Mouse (Mus musculus): ENCODE measurements around the gene Gm17660. TPM values are rescaled to one million over a fixed set of nuclear protein-coding genes. Genes with fewer than 3 reads are reported as not detected.

The Gm17660 gene
- total and polyA plus RNA-seq, 2 experiments from 2014 or later = 1.1 TPM; not detected in 1

- 84% methylated on average over 7 of the region's 7 CpGs for WGBS
- no peak for DNase-seq
- peaks cover 6% of the 10 kb centered on the region for H3K36me3 ChIP-seq (ENCODE audit: insufficient read depth)
Observed at GRCm38 (mm10) chr5:104068751-104069150, 8.7 kb downstream of the Gm17660 start.

GRCm38 (mm10) chr5:104062773-104063551, 14.4 kb downstream of the Gm17660 start:
- no peak for DNase-seq
- WGBS = 87% methylated on average over 11 of the region's 11 CpGs
- H3K4me2 ChIP-seq (ENCODE audit: low read depth) = no peak overlapping the region
- peaks cover 50% of the 10 kb centered on the region for H3K36me3 ChIP-seq (ENCODE audit: insufficient read depth)
- H3K9ac ChIP-seq = no peak overlapping the region
- H3K4me1 ChIP-seq (ENCODE audit: insufficient read depth) = no peaks in the 10 kb centered on the region
- no peak for ATAC-seq
- H3K27ac ChIP-seq (ENCODE audit: low read depth, low read length) = no peak overlapping the region
- no peak overlapping the region for H3K4me3 ChIP-seq (ENCODE audit: low read depth, low read length)
- no peaks in the 10 kb centered on the region for H3K9me3 ChIP-seq (ENCODE audit: low read length)
- no peaks in the 10 kb centered on the region for H3K27me3 ChIP-seq (ENCODE audit: insufficient read depth, low read length)
- TF ChIP-seq CTCF (IDR thresholded peaks at IDR 0.05; ENCODE audit: low read depth) = no peak

More at GRCm38 (mm10) chr5:104068751-104069150, 8.7 kb downstream of the Gm17660 start:
- H3K27ac ChIP-seq (ENCODE audit: low read depth, low read length) = no peak overlapping the region
- peak; percentile 74 for TF ChIP-seq CTCF (IDR thresholded peaks at IDR 0.05; ENCODE audit: low read depth)
- 0 out of 2 replicates have a peak, but pooled peaks cover 5% of the 10 kb centered on the region for H3K4me1 ChIP-seq (ENCODE audit: insufficient read depth)
- no peaks in the 10 kb centered on the region for H3K9me3 ChIP-seq (ENCODE audit: low read length)
- H3K27me3 ChIP-seq (ENCODE audit: insufficient read depth, low read length) = no peaks in the 10 kb centered on the region
- H3K4me2 ChIP-seq (ENCODE audit: low read depth) = no peak overlapping the region
- no peak overlapping the region for H3K4me3 ChIP-seq (ENCODE audit: low read depth, low read length)
- H3K9ac ChIP-seq = no peak overlapping the region
- no peak for ATAC-seq

DNA sequence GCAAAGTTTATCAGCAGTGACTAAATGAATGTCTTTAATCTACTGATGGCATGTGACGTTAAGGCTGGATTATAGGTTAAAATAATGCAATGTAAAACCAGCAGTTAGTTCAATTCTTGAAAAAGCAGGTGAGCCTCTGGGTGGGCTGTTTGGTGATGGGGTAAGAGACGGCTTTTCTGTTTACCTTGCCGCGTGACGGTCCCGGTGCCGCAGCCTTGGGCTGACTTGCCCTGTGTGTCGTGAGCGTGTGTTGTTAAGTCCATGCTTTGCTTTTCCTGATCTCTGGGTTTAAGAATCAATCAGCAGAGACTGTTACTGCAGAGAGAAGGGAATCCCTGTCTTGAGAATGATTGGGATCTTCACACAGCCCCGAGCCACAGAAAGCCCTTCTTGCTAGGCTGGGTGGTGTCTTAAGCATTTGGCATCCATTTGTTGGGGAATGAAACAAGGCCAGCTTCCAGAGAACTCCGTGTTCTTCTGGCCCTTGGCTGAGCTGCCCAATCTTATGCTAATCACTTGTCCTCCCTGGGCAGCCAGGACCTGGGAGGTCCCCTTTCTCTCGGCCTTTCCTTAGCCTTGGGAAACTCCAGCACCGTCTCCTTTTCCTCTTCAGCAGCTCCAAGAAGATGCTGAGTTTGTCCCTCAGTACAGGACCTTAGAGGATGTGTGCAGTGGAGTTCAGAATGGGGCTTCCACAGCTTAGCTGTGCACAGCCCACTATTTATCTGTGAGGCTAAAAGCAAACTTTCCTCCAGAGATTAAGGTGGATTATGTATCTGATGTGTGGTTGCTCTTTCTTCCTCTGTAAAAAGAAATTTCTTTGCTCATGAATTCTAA, 15.3 kb downstream of the Gm17660 start:
- peaks cover 51% of the 10 kb centered on the region for H3K36me3 ChIP-seq (ENCODE audit: insufficient read depth)
- WGBS = 77% methylated on average over 13 of the region's 13 CpGs
- no peak overlapping the region for H3K9ac ChIP-seq
- H3K27ac ChIP-seq (ENCODE audit: low read depth, low read length) = no peak overlapping the region; the same call in 1 of the 2 replicates
- DNase-seq (no peak), ATAC-seq (peak; percentile 50)
- H3K9me3 ChIP-seq (ENCODE audit: low read length) = no peaks in the 10 kb centered on the region
- no peak overlapping the region for H3K4me2 ChIP-seq (ENCODE audit: low read depth)
- TF ChIP-seq CTCF (IDR thresholded peaks at IDR 0.05; ENCODE audit: low read depth) = no peak
- H3K4me1 ChIP-seq (ENCODE audit: insufficient read depth) = no peaks in the 10 kb centered on the region
- H3K27me3 ChIP-seq (ENCODE audit: insufficient read depth, low read length) = no peaks in the 10 kb centered on the region
- H3K4me3 ChIP-seq (ENCODE audit: low read depth, low read length) = no peak overlapping the region

DNA sequence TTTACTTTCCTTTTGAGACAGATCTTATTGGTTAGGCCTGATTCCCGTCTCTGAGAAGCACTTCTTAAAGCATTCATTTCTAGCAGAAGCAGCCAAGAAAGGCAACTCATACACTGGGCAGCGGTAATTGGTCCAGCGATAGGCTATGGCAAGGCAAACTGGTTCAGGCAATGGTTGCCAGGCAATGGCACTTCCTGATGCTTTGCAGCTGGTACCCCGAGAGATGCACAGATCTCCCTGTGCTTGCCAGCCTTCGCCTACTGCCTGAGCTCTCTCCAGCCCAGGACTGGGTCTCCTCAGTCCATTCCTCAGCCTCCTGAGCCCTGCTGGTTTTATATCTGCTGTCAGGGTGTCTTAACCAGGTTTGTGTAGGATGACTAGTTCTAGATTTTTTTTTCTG, 17.0 kb downstream of the Gm17660 start:
- no peak for DNase-seq
- Histone ChIP-seq H3K4me3 (ENCODE audit: low read depth, low read length) (no peak overlapping the region), H3K4me2 (ENCODE audit: low read depth) (no peak overlapping the region), H3K4me1 (ENCODE audit: insufficient read depth) (no peaks in the 10 kb centered on the region), H3K36me3 (ENCODE audit: insufficient read depth) (peaks cover 51% of the 10 kb centered on the region), H3K27me3 (ENCODE audit: insufficient read depth, low read length) (no peaks in the 10 kb centered on the region), H3K9me3 (ENCODE audit: low read length) (no peaks in the 10 kb centered on the region), H3K27ac (ENCODE audit: low read depth, low read length) (0 out of 2 replicates have a peak overlapping the region, but pooled peaks have one; percentile 35), H3K9ac (no peak overlapping the region)
- ATAC-seq = peak; percentile 38; the same call in 1 of the 2 replicates
- TF ChIP-seq CTCF (IDR thresholded peaks at IDR 0.05; ENCODE audit: low read depth) = no peak
- WGBS = 68% methylated on average over 5 of the region's 5 CpGs

GRCm38 (mm10) chr5:104059628-104060027, 17.8 kb downstream of the Gm17660 start:
- no peak overlapping the region for H3K27ac ChIP-seq (ENCODE audit: low read depth, low read length)
- DNase-seq (no peak), ATAC-seq (no peak; the same call in 1 of the 2 replicates)
- 71% methylated on average over 9 of the region's 9 CpGs for WGBS
- H3K4me1 ChIP-seq (ENCODE audit: insufficient read depth) = no peaks in the 10 kb centered on the region
- no peak overlapping the region for H3K9ac ChIP-seq
- H3K36me3 ChIP-seq (ENCODE audit: insufficient read depth) = peaks cover 46% of the 10 kb centered on the region
- no peaks in the 10 kb centered on the region for H3K9me3 ChIP-seq (ENCODE audit: low read length)
- H3K4me2 ChIP-seq (ENCODE audit: low read depth) = no peak overlapping the region
- no peaks in the 10 kb centered on the region for H3K27me3 ChIP-seq (ENCODE audit: insufficient read depth, low read length)
- no peak for TF ChIP-seq CTCF (IDR thresholded peaks at IDR 0.05; ENCODE audit: low read depth)
- H3K4me3 ChIP-seq (ENCODE audit: low read depth, low read length) = no peak overlapping the region

DNA sequence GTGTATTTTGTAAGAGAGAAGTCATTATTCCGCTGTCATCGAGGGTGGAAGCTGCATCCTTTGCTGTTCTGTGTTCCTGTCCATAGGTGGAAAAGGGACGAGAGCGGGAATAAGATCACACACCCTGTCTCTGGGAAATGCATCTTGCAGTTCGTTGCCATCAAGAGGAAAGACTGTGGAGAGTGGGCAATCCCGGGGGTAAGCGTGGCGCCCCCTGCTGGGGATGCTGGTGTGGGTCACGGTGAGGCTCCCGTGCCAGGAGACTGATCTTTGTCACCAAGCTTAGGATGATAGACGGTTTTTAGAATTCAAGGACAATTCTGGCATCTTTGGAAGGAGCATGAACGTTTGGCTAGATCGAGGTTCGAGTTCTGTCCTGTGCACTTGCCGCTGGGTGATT, 19.4 kb downstream of the Gm17660 start:
- no peak for DNase-seq
- no peaks in the 10 kb centered on the region for H3K27me3 ChIP-seq (ENCODE audit: insufficient read depth, low read length)
- no peak overlapping the region for H3K27ac ChIP-seq (ENCODE audit: low read depth, low read length)
- H3K4me3 ChIP-seq (ENCODE audit: low read depth, low read length) = no peak overlapping the region
- no peaks in the 10 kb centered on the region for H3K4me1 ChIP-seq (ENCODE audit: insufficient read depth)
- ATAC-seq = no peak
- peak; percentile 58 for TF ChIP-seq CTCF (IDR thresholded peaks at IDR 0.05; ENCODE audit: low read depth)
- 66% methylated on average over 15 of the region's 15 CpGs for WGBS
- no peaks in the 10 kb centered on the region for H3K9me3 ChIP-seq (ENCODE audit: low read length)
- no peak overlapping the region for H3K4me2 ChIP-seq (ENCODE audit: low read depth)
- no peak overlapping the region for H3K9ac ChIP-seq
- H3K36me3 ChIP-seq (ENCODE audit: insufficient read depth) = peaks cover 38% of the 10 kb centered on the region

DNA sequence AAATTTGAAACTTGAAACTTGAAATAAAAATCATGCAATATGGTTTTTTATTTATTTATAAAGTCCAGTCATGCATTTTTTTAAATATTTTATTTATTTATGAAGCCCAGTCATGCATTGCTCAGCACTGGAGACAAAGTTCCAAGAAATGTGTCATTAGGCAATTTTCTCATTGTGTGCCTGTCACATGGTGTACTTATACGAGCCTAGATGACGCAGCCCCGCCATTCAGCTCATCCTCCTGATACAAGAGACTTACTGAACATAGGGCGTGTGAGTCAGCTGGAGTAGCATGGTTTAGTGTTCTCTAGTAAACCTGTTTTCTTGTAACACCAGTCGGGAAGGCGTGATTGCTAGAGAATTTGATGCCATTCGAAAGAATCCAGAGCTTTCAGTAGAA, 21.1 kb downstream of the Gm17660 start:
- H3K36me3 ChIP-seq (ENCODE audit: insufficient read depth) = peaks cover 31% of the 10 kb centered on the region
- no peak overlapping the region for H3K27ac ChIP-seq (ENCODE audit: low read depth, low read length)
- TF ChIP-seq CTCF (IDR thresholded peaks at IDR 0.05; ENCODE audit: low read depth) = no peak
- no peak overlapping the region for H3K9ac ChIP-seq
- DNase-seq (no peak), ATAC-seq (no peak)
- no peak overlapping the region for H3K4me2 ChIP-seq (ENCODE audit: low read depth)
- no peaks in the 10 kb centered on the region for H3K9me3 ChIP-seq (ENCODE audit: low read length)
- 78% methylated on average over 7 of the region's 7 CpGs for WGBS
- H3K27me3 ChIP-seq (ENCODE audit: insufficient read depth, low read length) = no peaks in the 10 kb centered on the region
- H3K4me3 ChIP-seq (ENCODE audit: low read depth, low read length) = no peak overlapping the region
- H3K4me1 ChIP-seq (ENCODE audit: insufficient read depth) = no peaks in the 10 kb centered on the region

All from forebrain, postnatal 0 days (tissue).